ENCODE assay signal across 10 mouse cellular contexts in genomic region chr16:8821429-8821828, GRCm38 (mm10). TPM values are rescaled to one million over a fixed set of nuclear protein-coding genes. Genes with fewer than 3 reads are reported as not detected.
DNase-seq lines count a peak whose midpoint lies in the region; ATAC-seq and TF ChIP-seq lines count a peak whose summit lies in the region.
"Had no signal": no experiment of that assay in that cellular context is flagged by ENCODE, and none has a peak within 500 bp of the region (broad histone marks: within the 10 kb centered on the region; RNA-seq: fewer than 3 reads in every experiment).

No protein-coding gene starts in this region.

- WGBS in limb, embryonic 10.5 days, result 96% methylated on average over 1 of the region's 1 CpGs
- 81% methylated on average over 1 of the region's 1 CpGs for WGBS in midbrain, postnatal 0 days
- WGBS in midbrain, embryonic 13.5 days, result 96% methylated on average over 1 of the region's 1 CpGs

- peak overlapping the region; percentile 35; the same call in 1 of the 2 replicates for H3K27ac ChIP-seq in bone marrow macrophage, adult 2 months (ENCODE audit: insufficient read depth, low read depth, low read length)
- no peak overlapping the region for H3K27ac ChIP-seq in limb, embryonic 10.5 days
- H3K27ac ChIP-seq in midbrain, postnatal 0 days (ENCODE audit: low read depth, low read length), result no peak overlapping the region
- H3K27ac ChIP-seq in midbrain, embryonic 13.5 days, result no peak overlapping the region
- H3K27ac ChIP-seq: heart, embryonic 13.5 days; limb, embryonic 12.5 days had no signal

- no peak for TF ChIP-seq CTCF in bone marrow macrophage, adult 2 months (IDR thresholded peaks at IDR 0.05; ENCODE audit: low read depth, low read length)
- no peak for TF ChIP-seq CTCF in midbrain, postnatal 0 days (IDR thresholded peaks at IDR 0.05)

- ATAC-seq in frontal cortex, adult (ENCODE audit: low TSS enrichment), result peak; percentile 85
- ATAC-seq in midbrain, postnatal 0 days (ENCODE audit: low FRiP score), result no peak
- no peak for ATAC-seq in midbrain, embryonic 13.5 days

- no peak for TF ChIP-seq POLR2A in bone marrow macrophage, adult 2 months (IDR thresholded peaks at IDR 0.05; ENCODE audit: borderline replicate concordance, low read depth, low read length)

- H3K4me1 ChIP-seq in bone marrow macrophage, adult 2 months (ENCODE audit: control insufficient read depth, insufficient read depth, low read length), result peaks cover 38% of the 10 kb centered on the region
- no peaks in the 10 kb centered on the region for H3K4me1 ChIP-seq in limb, embryonic 10.5 days
- no peaks in the 10 kb centered on the region for H3K4me1 ChIP-seq in midbrain, postnatal 0 days (ENCODE audit: insufficient read depth, low read length)
- H3K4me1 ChIP-seq in midbrain, embryonic 13.5 days (replicated peaks), result no peaks in the 10 kb centered on the region
- H3K4me1 ChIP-seq: heart, embryonic 13.5 days; limb, embryonic 12.5 days had no signal

- H3K27me3 ChIP-seq in limb, embryonic 10.5 days (ENCODE audit: low read depth, poor library complexity, severe bottlenecking), result no peaks in the 10 kb centered on the region
- H3K27me3 ChIP-seq in midbrain, postnatal 0 days (ENCODE audit: insufficient read depth, low read length), result no peaks in the 10 kb centered on the region
- H3K27me3 ChIP-seq in midbrain, embryonic 13.5 days, result no peaks in the 10 kb centered on the region
- H3K27me3 ChIP-seq: heart, embryonic 13.5 days; limb, embryonic 12.5 days had no signal

- no peak for DNase-seq in frontal cortex, postnatal 10 days (ENCODE audit: low spot score in 2 of 2)
- peak; percentile 14 to 21 for DNase-seq in heart, postnatal 14 days
- peak; percentile 22 to 36 for DNase-seq in lung, postnatal 4 days
- DNase-seq in limb, embryonic 10.5 days (ENCODE audit: low spot score), result no peak
- DNase-seq in midbrain, postnatal 0 days (ENCODE audit: low spot score), result no peak

- H3K9ac ChIP-seq in midbrain, postnatal 0 days (replicated peaks; ENCODE audit: low read length, poor library complexity, severe bottlenecking), result no peak overlapping the region
- H3K9ac ChIP-seq in midbrain, embryonic 13.5 days (replicated peaks), result no peak overlapping the region
- H3K9ac ChIP-seq: heart, embryonic 13.5 days; limb, embryonic 12.5 days had no signal

- H3K9me3 ChIP-seq in limb, embryonic 10.5 days (replicated peaks), result no peaks in the 10 kb centered on the region
- no peaks in the 10 kb centered on the region for H3K9me3 ChIP-seq in midbrain, postnatal 0 days (ENCODE audit: low read length)
- no peaks in the 10 kb centered on the region for H3K9me3 ChIP-seq in midbrain, embryonic 13.5 days
- H3K9me3 ChIP-seq: heart, embryonic 13.5 days; limb, embryonic 12.5 days had no signal

- no peak overlapping the region for H3K4me2 ChIP-seq in midbrain, postnatal 0 days (ENCODE audit: low read depth, low read length, poor library complexity, severe bottlenecking)
- no peak overlapping the region for H3K4me2 ChIP-seq in midbrain, embryonic 13.5 days (replicated peaks)
- H3K4me2 ChIP-seq: heart, embryonic 13.5 days; limb, embryonic 12.5 days had no signal

- H3K36me3 ChIP-seq in limb, embryonic 10.5 days, result no peaks in the 10 kb centered on the region
- H3K36me3 ChIP-seq in midbrain, postnatal 0 days (ENCODE audit: insufficient read depth, low read length), result no peaks in the 10 kb centered on the region
- no peaks in the 10 kb centered on the region for H3K36me3 ChIP-seq in midbrain, embryonic 13.5 days
- H3K36me3 ChIP-seq: heart, embryonic 13.5 days; limb, embryonic 12.5 days had no signal

- intact Hi-C loops in heart, postnatal 14 days (cut with DNase I), result no loop called here

- no peak overlapping the region for H3K4me3 ChIP-seq in bone marrow macrophage, adult 2 months (ENCODE audit: insufficient read depth, low read length)
- no peak overlapping the region for H3K4me3 ChIP-seq in limb, embryonic 10.5 days
- H3K4me3 ChIP-seq in midbrain, postnatal 0 days (ENCODE audit: low read depth, low read length), result no peak overlapping the region
- H3K4me3 ChIP-seq in midbrain, embryonic 13.5 days (replicated peaks), result no peak overlapping the region
- H3K4me3 ChIP-seq: heart, embryonic 13.5 days; limb, embryonic 12.5 days had no signal

RNA-seq across cellular contexts. Expression of gene 1810013L24Rik, which starts 8.5 kb away (rescaled TPM):
- polyA plus RNA-seq in bone marrow macrophage, adult 2 months (2012; ENCODE audit: insufficient read depth, insufficient read length, missing spikeins), result 49.7 and 54.4 TPM in 2 replicates
- total RNA-seq in heart, postnatal 14 days (2021), result 100 to 1,000 TPM; 111 to 112 TPM
- polyA plus RNA-seq in limb, embryonic 10.5 days (2016; fragmentation: Nextera tagmentation; extraction: Ambion mirVana), result 17.2 and 20.5 TPM in 2 replicates
- 64.0 and 73.2 TPM in 2 replicates for total RNA-seq in midbrain, postnatal 0 days (2014; rRNA removed)
- polyA plus RNA-seq in midbrain, postnatal 0 days (2015; fragmentation: Nextera tagmentation; extraction: Ambion mirVana), result 12.0 and 13.6 TPM in 2 replicates
- 31.3 and 35.4 TPM in 2 replicates for polyA plus RNA-seq in midbrain, embryonic 13.5 days (2015; fragmentation: Nextera tagmentation; extraction: Ambion mirVana)

RNA-seq across cellular contexts. Expression of gene Usp7, which starts 29.3 kb away (rescaled TPM):
- polyA plus RNA-seq in bone marrow macrophage, adult 2 months (2012; ENCODE audit: insufficient read depth, insufficient read length, missing spikeins), result 61.2 and 65.5 TPM in 2 replicates
- 10 to 100 TPM; 61.9 to 65.0 TPM for total RNA-seq in heart, postnatal 14 days (2021)
- 28.9 and 32.8 TPM in 2 replicates for polyA plus RNA-seq in limb, embryonic 10.5 days (2016; fragmentation: Nextera tagmentation; extraction: Ambion mirVana)
- 116 and 129 TPM in 2 replicates for total RNA-seq in midbrain, postnatal 0 days (2014; rRNA removed)
- 17.0 and 21.8 TPM in 2 replicates for polyA plus RNA-seq in midbrain, postnatal 0 days (2015; fragmentation: Nextera tagmentation; extraction: Ambion mirVana)
- 30.3 and 38.7 TPM in 2 replicates for polyA plus RNA-seq in midbrain, embryonic 13.5 days (2015; fragmentation: Nextera tagmentation; extraction: Ambion mirVana)

Comparison
In these comparisons a context has a peak if more than half of its experiments do, and no peak if none do; other contexts are left out.
1. DNase-seq: peak in heart, postnatal 14 days (2 of 2) and lung, postnatal 4 days (2 of 2); none in frontal cortex, postnatal 10 days (0 of 2), limb, embryonic 10.5 days (single experiment) and midbrain, postnatal 0 days (single experiment).